In the genomic region with DNA sequence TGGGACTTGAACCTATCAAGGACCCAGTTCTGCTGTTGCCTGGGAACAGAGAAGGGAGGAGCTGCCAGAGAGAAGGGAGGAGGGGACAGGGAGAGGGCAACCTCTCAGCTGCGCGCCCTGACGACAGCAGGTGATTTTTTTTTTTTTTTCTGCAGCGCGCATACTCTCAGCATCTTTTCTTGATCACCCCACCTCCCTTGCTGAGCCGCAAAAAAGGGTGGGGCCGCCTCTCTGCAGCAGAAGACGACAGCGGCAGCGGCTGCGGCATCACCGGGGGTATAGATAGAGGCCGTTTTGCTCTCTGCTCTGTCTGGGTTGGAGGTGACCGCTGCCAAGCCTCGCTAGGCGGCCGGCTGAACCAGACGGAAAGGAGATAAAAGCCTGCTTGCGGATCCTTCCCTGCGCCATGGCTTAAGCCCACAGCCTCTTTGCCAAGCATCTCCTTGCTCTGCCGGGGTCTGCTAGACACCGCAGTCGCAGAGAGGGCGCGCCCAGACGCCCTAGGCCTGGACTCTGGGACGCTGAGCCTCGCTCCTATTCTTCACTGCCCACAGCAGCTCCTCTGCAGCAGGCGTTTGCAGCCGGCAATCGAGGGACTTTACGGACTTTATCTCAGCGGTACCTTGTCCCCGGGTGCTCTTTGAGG, we compare ENCODE assay signal across 8 mouse cellular contexts. TPM values are rescaled to one million over a fixed set of nuclear protein-coding genes. Genes with fewer than 3 reads are reported as not detected.
DNase-seq lines count a peak whose midpoint lies in the region; ATAC-seq and TF ChIP-seq lines count a peak whose summit lies in the region.

A gene (plus strand): TSS at position 197 of the 646 bp plus-strand sequence.

- WGBS in kidney, adult 2 months = 4% methylated on average over 34 of the region's 34 CpGs
- WGBS in intestine, embryonic 16.5 days = 2% methylated on average over 34 of the region's 34 CpGs
- WGBS in liver, embryonic 16.5 days (ENCODE audit: insufficient replicate concordance) = 2% methylated on average over 34 of the region's 34 CpGs

- H3K36me3 ChIP-seq in kidney, adult 2 months (ENCODE audit: control insufficient read depth, insufficient read depth, low read length) = no peaks in the 10 kb centered on the region
- H3K36me3 ChIP-seq in intestine, embryonic 16.5 days (ENCODE audit: control insufficient read depth, insufficient read depth, low read length) = no peaks in the 10 kb centered on the region
- H3K36me3 ChIP-seq in liver, embryonic 16.5 days (ENCODE audit: control insufficient read depth, insufficient read depth) = no peaks in the 10 kb centered on the region

- TF ChIP-seq POLR2A in kidney, adult 2 months (IDR thresholded peaks at IDR 0.05; ENCODE audit: low read depth, low read length) = no peak
- no peak for TF ChIP-seq POLR2A in embryonic fibroblast, embryonic 13.5 days (IDR thresholded peaks at IDR 0.05; ENCODE audit: low read depth, low read length)

- H3K27me3 ChIP-seq in kidney, adult 2 months (replicated peaks; ENCODE audit: control insufficient read depth, insufficient read depth, low read length) = no peaks in the 10 kb centered on the region; the same call in 1 of the 2 replicates
- peaks cover 50% of the 10 kb centered on the region for H3K27me3 ChIP-seq in intestine, embryonic 16.5 days (replicated peaks; ENCODE audit: control insufficient read depth, insufficient read depth, low read length)
- peaks cover 59% of the 10 kb centered on the region for H3K27me3 ChIP-seq in liver, embryonic 16.5 days (ENCODE audit: control insufficient read depth, insufficient read depth, low read depth, low read length)

- peak; percentile 45 for ATAC-seq in intestine, embryonic 16.5 days
- no peak for ATAC-seq in liver, embryonic 16.5 days (ENCODE audit: low read depth)

- peak within 1 kb of the TSS; percentile 46; the same call in 1 of the 2 replicates for H3K9ac ChIP-seq in intestine, embryonic 16.5 days (ENCODE audit: low read depth, low read length)
- H3K9ac ChIP-seq in liver, embryonic 16.5 days (ENCODE audit: low read depth, low read length) = no peak within 1 kb of the TSS

- peak within 1 kb of the TSS; percentile 41 for H3K4me3 ChIP-seq in kidney, adult 2 months (ENCODE audit: insufficient read depth, low read depth, low read length)
- peak within 1 kb of the TSS; percentile 88 for H3K4me3 ChIP-seq in embryonic fibroblast, embryonic 13.5 days (ENCODE audit: insufficient read depth, low read length)
- H3K4me3 ChIP-seq in intestine, embryonic 16.5 days (ENCODE audit: low read length) = peak within 1 kb of the TSS; percentile 50
- peak within 1 kb of the TSS; percentile 33 for H3K4me3 ChIP-seq in liver, embryonic 16.5 days (ENCODE audit: low read depth, low read length)

- no peak for DNase-seq in kidney, adult 2 months
- no peak for DNase-seq in kidney, postnatal 10 days
- DNase-seq in adrenal gland, postnatal 4 days (ENCODE audit: low spot score in 2 of 2) = no peak
- peak; percentile 77 for DNase-seq in retina, embryonic 14.5 days (ENCODE audit: low spot score)
- DNase-seq in spleen, adult 12 weeks (ENCODE audit: low spot score) = no peak

- H3K27ac ChIP-seq in kidney, adult 2 months (ENCODE audit: insufficient read depth, low read depth, low read length) = no peak within 1 kb of the TSS
- peak within 1 kb of the TSS; percentile 79 for H3K27ac ChIP-seq in embryonic fibroblast, embryonic 13.5 days (ENCODE audit: insufficient read depth, low read length)
- no peak within 1 kb of the TSS for H3K27ac ChIP-seq in intestine, embryonic 16.5 days (ENCODE audit: low read length)
- no peak within 1 kb of the TSS for H3K27ac ChIP-seq in liver, embryonic 16.5 days (ENCODE audit: low read length)

- H3K4me2 ChIP-seq in intestine, embryonic 16.5 days (ENCODE audit: low read depth, low read length) = peak within 1 kb of the TSS; percentile 72
- H3K4me2 ChIP-seq in liver, embryonic 16.5 days (ENCODE audit: low read depth, low read length) = peak within 1 kb of the TSS; percentile 37; the same call in 1 of the 2 replicates

- H3K9me3 ChIP-seq in intestine, embryonic 16.5 days (ENCODE audit: control insufficient read depth, low read length) = no peaks in the 10 kb centered on the region
- no peaks in the 10 kb centered on the region for H3K9me3 ChIP-seq in liver, embryonic 16.5 days (replicated peaks; ENCODE audit: control insufficient read depth, low read length)

- no peaks in the 10 kb centered on the region for H3K4me1 ChIP-seq in kidney, adult 2 months (ENCODE audit: control insufficient read depth, insufficient read depth, low read length)
- peaks cover 9% of the 10 kb centered on the region for H3K4me1 ChIP-seq in embryonic fibroblast, embryonic 13.5 days (ENCODE audit: control insufficient read depth, insufficient read depth, low read length)
- H3K4me1 ChIP-seq in intestine, embryonic 16.5 days (ENCODE audit: control insufficient read depth, insufficient read depth, low read length) = peaks cover 24% of the 10 kb centered on the region
- no peaks in the 10 kb centered on the region; the same call in none of the 2 replicates for H3K4me1 ChIP-seq in liver, embryonic 16.5 days (ENCODE audit: control insufficient read depth, low read depth, low read length)

- TF ChIP-seq CTCF in kidney, adult 2 months (conservative IDR thresholded peaks at IDR 0.05; ENCODE audit: insufficient read depth, insufficient read length, low read depth, low read length) = no peak
- no peak for TF ChIP-seq CTCF in embryonic fibroblast, embryonic 13.5 days (IDR thresholded peaks at IDR 0.05; ENCODE audit: borderline replicate concordance, insufficient read depth, low read length)

RNA-seq across cellular contexts. Expression of the gene that starts here (rescaled TPM):
- 1.8 and 2.4 TPM in 2 replicates for polyA plus RNA-seq in kidney, adult 2 months (2012; rRNA removed)
- 10 to 100 TPM; 15.7 to 19.9 TPM for total RNA-seq in adrenal gland, postnatal 4 days (2021)
- polyA plus RNA-seq in embryonic fibroblast, embryonic 13.5 days (2011; ENCODE audit: insufficient read length, low read depth, missing spikeins) = 52.9 and 77.8 TPM in 2 replicates
- 3.5 and 4.2 TPM in 2 replicates for polyA plus RNA-seq in intestine, embryonic 16.5 days (2015; fragmentation: Nextera tagmentation; extraction: Ambion mirVana)
- 0.07 TPM in 1 of 2 replicates, not detected in the other for polyA plus RNA-seq in liver, embryonic 16.5 days (2015; fragmentation: Nextera tagmentation; extraction: Ambion mirVana)

Comparison
In these comparisons a context has a peak if more than half of its experiments do, and no peak if none do; other contexts are left out.
1. RNA of the gene that starts here (polyA plus RNA-seq): 52.9 to 77.8 TPM in embryonic fibroblast, embryonic 13.5 days; 3.5 to 4.2 TPM in intestine, embryonic 16.5 days, 1.8 to 2.4 TPM in kidney, adult 2 months and 0.07 TPM in liver, embryonic 16.5 days; every median in the first group is over 10 times any median in the second.
2. H3K4me3 ChIP-seq: peak in every context shown above with its lines; median percentile 88 in embryonic fibroblast, embryonic 13.5 days; 50 in intestine, embryonic 16.5 days; 41 in kidney, adult 2 months; 33 in liver, embryonic 16.5 days.